Mouse (Mus musculus) ES-Bruce4 (cell line): ENCODE measurements around the gene Slc22a16.

Experiments
- CTCF ChIP-seq: IDR thresholded peaks from one replicate; pipeline ENCODE4 v1.8.1; 2011; ENCODE audit warnings: low read depth, low read length
- POLR2A ChIP-seq: IDR thresholded peaks from one replicate; pipeline ENCODE4 v1.8.1; 2011; ENCODE audit warnings: low read length; ENCODE audit not compliant: insufficient read depth

DNA sequence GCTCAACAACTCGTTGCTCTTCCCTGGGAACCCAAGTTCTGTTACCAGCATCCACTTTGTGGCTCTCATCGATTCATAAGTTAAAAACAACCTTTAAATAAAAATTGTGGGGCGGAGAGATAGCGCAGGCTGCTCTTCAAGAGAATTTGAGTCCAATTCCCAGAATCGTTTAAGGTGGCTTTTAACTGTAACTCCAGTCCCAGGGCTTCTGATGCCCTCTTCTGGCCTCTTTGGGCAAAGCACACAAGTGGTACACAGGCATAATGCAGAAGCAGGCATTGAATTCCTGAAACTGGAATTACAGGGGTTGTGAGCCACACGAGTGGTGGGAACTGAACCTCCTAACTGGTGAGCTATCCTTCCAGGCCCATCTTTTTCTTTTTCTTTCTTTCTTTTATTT is 40.5 kb upstream of the Slc22a16 start:
- TF ChIP-seq POLR2A (no peak), CTCF (peak; percentile 59)
